Mouse (Mus musculus) CH12.LX (cell line): Measurements from ENCODE around the gene Atad1. TPM values are rescaled to one million over a fixed set of nuclear protein-coding genes. Genes with fewer than 3 reads are reported as not detected.
A peak's percentile ranks its signal among the peaks of the same experiment; 100 is the strongest.

ENCODE experiments used
- DNase-seq: peaks from one replicate; pipeline ENCODE4 v3.0.0-alpha.2; 2013; ENCODE audit errors: extremely low read depth
- H3K27ac ChIP-seq: 2 replicates; pipeline ENCODE4 v1.5.1; 2012; ENCODE audit warnings: low read depth, mild to moderate bottlenecking, control low read depth, moderate library complexity; ENCODE audit not compliant: insufficient read depth
- H3K27me3 ChIP-seq: replicated peaks from 2 replicates; pipeline ENCODE3; 2012; ENCODE audit warnings: inconsistent platforms
- H3K36me3 ChIP-seq, 2 experiments: replicated peaks in 1 of 2; 2 replicates each; pipeline versions ENCODE3 to v1.6.1; 2012; ENCODE audit warnings: inconsistent platforms in 1 of 2, low read length in 1 of 2, mild to moderate bottlenecking in 1 of 2, mixed read lengths in 1 of 2, moderate library complexity in 1 of 2; ENCODE audit not compliant: control insufficient read depth in 1 of 2, insufficient read depth in 1 of 2
- H3K4me1 ChIP-seq, 2 experiments: 2 replicates each; pipeline ENCODE4 v1.6.1; 2012; ENCODE audit warnings: inconsistent platforms in 1 of 2, moderate library complexity in 1 of 2; ENCODE audit not compliant: insufficient read depth in 2 of 2, control insufficient read depth in 1 of 2
- H3K4me2 ChIP-seq: 2 replicates; pipeline ENCODE4 v1.6.1; 2012; ENCODE audit warnings: low read depth, mild to moderate bottlenecking, control low read depth; ENCODE audit not compliant: poor library complexity, insufficient read depth, severe bottlenecking
- H3K4me3 ChIP-seq, 3 experiments: fragments of 150-350 bp in 1 of 3; sonication (generic) in 1 of 3; replicated peaks in 1 of 3; 2 replicates each; pipeline versions ENCODE3 to v1.5.1; 2011 to 2012; ENCODE audit warnings: low read depth in 2 of 3, low read length in 2 of 3, mild to moderate bottlenecking in 2 of 3, moderate library complexity in 2 of 3, control low read depth in 1 of 3, improper control_type of control experiment in 1 of 3, inconsistent platforms in 1 of 3, mixed read lengths in 1 of 3; ENCODE audit not compliant: poor library complexity in 1 of 3
- H3K79me2 ChIP-seq: replicated peaks from 2 replicates; pipeline ENCODE4 v1.6.1; 2012; ENCODE audit warnings: mild to moderate bottlenecking, moderate library complexity; ENCODE audit not compliant: control insufficient read depth, poor library complexity, insufficient read depth, severe bottlenecking; ENCODE audit errors: extremely low read depth
- H3K9ac ChIP-seq: 2 replicates; pipeline ENCODE4 v1.6.1; 2012; ENCODE audit warnings: low read depth, mild to moderate bottlenecking, control low read depth, moderate library complexity; ENCODE audit not compliant: insufficient read depth
- H3K9me3 ChIP-seq: replicated peaks from 2 replicates; pipeline ENCODE3; 2012; ENCODE audit warnings: low read length, inconsistent platforms, mixed read lengths
- CHD1 ChIP-seq: IDR thresholded peaks from 2 replicates; pipeline ENCODE4 v1.6.1; 2012; ENCODE audit warnings: low read depth, low read length, improper control_type of control experiment, inconsistent platforms
- CTCF ChIP-seq, 2 experiments: IDR thresholded peaks in 1 of 2; conservative IDR thresholded peaks in 1 of 2; 2 replicates each; pipeline ENCODE4 v1.5.1; 2011 to 2012; ENCODE audit warnings: low read depth in 2 of 2, low read length in 2 of 2, improper control_type of control experiment in 1 of 2, inconsistent platforms in 1 of 2, mild to moderate bottlenecking in 1 of 2, moderate library complexity in 1 of 2
- ELF1 ChIP-seq: IDR thresholded peaks from 2 replicates; pipeline ENCODE4 v1.6.1; 2014; ENCODE audit warnings: low read depth, mild to moderate bottlenecking, inconsistent platforms, low read length, improper control_type of control experiment
- IRF4 ChIP-seq: IDR thresholded peaks from 2 replicates; pipeline ENCODE4 v1.6.1; 2014; ENCODE audit warnings: low read depth, mild to moderate bottlenecking, inconsistent platforms, low read length, improper control_type of control experiment
- KAT2A ChIP-seq: IDR thresholded peaks from 2 replicates; pipeline ENCODE4 v1.6.1; 2012; ENCODE audit warnings: low read length, improper control_type of control experiment, inconsistent platforms; ENCODE audit not compliant: insufficient replicate concordance
- MAFK ChIP-seq: IDR thresholded peaks from 2 replicates; pipeline ENCODE4 v1.6.1; 2011; ENCODE audit warnings: low read length, improper control_type of control experiment; ENCODE audit not compliant: insufficient replicate concordance
- MEF2A ChIP-seq: IDR thresholded peaks from 2 replicates; pipeline ENCODE4 v1.6.1; 2014; ENCODE audit warnings: low read depth, mild to moderate bottlenecking, inconsistent platforms, low read length, improper control_type of control experiment, borderline replicate concordance
- MYC ChIP-seq: IDR thresholded peaks from 2 replicates; pipeline ENCODE4 v1.6.1; 2011; ENCODE audit warnings: low read depth, mild to moderate bottlenecking, improper control_type of control experiment, low read length
- POLR2A ChIP-seq: IDR thresholded peaks from 2 replicates; pipeline ENCODE4 v1.6.1; 2011; ENCODE audit warnings: low read depth, mild to moderate bottlenecking, improper control_type of control experiment, low read length
- RAD21 ChIP-seq: IDR thresholded peaks from 2 replicates; pipeline ENCODE4 v1.6.1; 2011; ENCODE audit warnings: low read depth, mild to moderate bottlenecking, low read length, improper control_type of control experiment, moderate library complexity
- SIN3A ChIP-seq: IDR thresholded peaks from 2 replicates; pipeline ENCODE4 v1.6.1; 2012; ENCODE audit warnings: low read length, improper control_type of control experiment, inconsistent platforms
- SMC3 ChIP-seq: IDR thresholded peaks from 2 replicates; pipeline ENCODE4 v1.6.1; 2011; ENCODE audit warnings: low read depth, low read length, improper control_type of control experiment
- TCF12 ChIP-seq: IDR thresholded peaks from 2 replicates; pipeline ENCODE4 v1.6.1; 2014; ENCODE audit warnings: low read depth, mild to moderate bottlenecking, inconsistent platforms, low read length, improper control_type of control experiment
- USF2 ChIP-seq: conservative IDR thresholded peaks from 2 replicates; pipeline ENCODE4 v1.6.1; 2011; ENCODE audit warnings: low read depth, low read length, improper control_type of control experiment
- ZC3H11A ChIP-seq: IDR thresholded peaks from 2 replicates; pipeline ENCODE4 v1.6.1; 2012; ENCODE audit warnings: low read depth, mild to moderate bottlenecking, inconsistent platforms, low read length, improper control_type of control experiment
- ZKSCAN1 ChIP-seq: IDR thresholded peaks from 2 replicates; pipeline ENCODE4 v1.6.1; 2012; ENCODE audit warnings: low read depth, inconsistent platforms, low read length, improper control_type of control experiment, borderline replicate concordance
- ZMIZ1 ChIP-seq: IDR thresholded peaks from 2 replicates; pipeline ENCODE4 v1.6.1; 2012; ENCODE audit warnings: low read depth, mild to moderate bottlenecking, inconsistent platforms, low read length, improper control_type of control experiment
- dilution Hi-C: fragments of 300-500 bp; cut with MboI; formaldehyde crosslinking; loops from 2 replicates; pipeline ENCODE4 v1.14.3; 2020; ENCODE audit warnings: low sequenced_read_pairs; ENCODE audit not compliant: extremely low pct_unique_long_range_greater_than_20kb, extremely low pct_ligation_motif_present
- in situ Hi-C: fragments of 300-500 bp; cut with MboI; formaldehyde crosslinking; loops from 3 replicates; pipeline ENCODE4 v1.14.3; 2019; ENCODE audit warnings: low sequenced_read_pairs, low pct_ligation_motif_present, low pct_unique_long_range_greater_than_20kb, mixed read lengths
- polyA plus RNA-seq: library from polyadenylated mRNA; unstranded; fragments of >175 nt; gene quantifications from 2 replicates; pipeline ENCODE4 v1.2.1, GENCODE M21; 2012; ENCODE audit warnings: low read depth; ENCODE audit not compliant: insufficient read length
- total RNA-seq, 2 experiments: library from RNA; depleted of rRNA; stranded (reverse); fragments of 300-350 nt in 1 of 2; fragments of >200 nt in 1 of 2; gene quantifications; 2 replicates each; pipeline ENCODE4 v1.2.3; 2012 to 2014

Gene Atad1
- total and polyA plus RNA-seq, 3 experiments: 78.5 to 268 (median 103) TPM

GRCm38 (mm10) chr19:32645939-32646338 is 93.6 kb downstream of the Atad1 start:
- H3K4me2 ChIP-seq: no peak overlapping the region
- no peak overlapping the region for H3K27ac ChIP-seq
- no peak overlapping the region for H3K4me3 ChIP-seq
- DNase-seq: no peak
- dilution Hi-C loops: no loop called here
- H3K9me3 ChIP-seq: no peaks in the 10 kb centered on the region
- H3K4me1 ChIP-seq: no peaks in the 10 kb centered on the region
- no peaks in the 10 kb centered on the region for H3K79me2 ChIP-seq
- no peaks in the 10 kb centered on the region for H3K27me3 ChIP-seq
- no peaks in the 10 kb centered on the region for H3K36me3 ChIP-seq
- no peak overlapping the region for H3K9ac ChIP-seq
- no peak for TF ChIP-seq CHD1
- TF ChIP-seq CTCF (conservative IDR thresholded peaks at IDR 0.05 in 1 of 2, IDR thresholded peaks at IDR 0.05 in 1 of 2; ENCODE audit: low read depth in 2 of 2, low read length in 2 of 2): no peak
- TF ChIP-seq MEF2A: no peak
- TF ChIP-seq ZC3H11A: no peak
- TF ChIP-seq POLR2A: no peak
- no peak for TF ChIP-seq MAFK
- TF ChIP-seq ELF1: no peak
- no peak for TF ChIP-seq RAD21
- no peak for TF ChIP-seq USF2
- TF ChIP-seq KAT2A: no peak
- no peak for TF ChIP-seq ZMIZ1
- TF ChIP-seq SMC3: no peak
- TF ChIP-seq MYC: no peak
- in situ Hi-C loops: no loop called here

GRCm38 (mm10) chr19:32643642-32644041 is 95.9 kb downstream of the Atad1 start:
- Histone ChIP-seq H3K9ac (no peak overlapping the region), H3K4me2 (no peak overlapping the region), H3K27ac (no peak overlapping the region), H3K36me3 (no peaks in the 10 kb centered on the region), H3K27me3 (no peaks in the 10 kb centered on the region), H3K4me3 (no peak overlapping the region), H3K9me3 (no peaks in the 10 kb centered on the region), H3K79me2 (no peaks in the 10 kb centered on the region), H3K4me1 (no peaks in the 10 kb centered on the region)
- in situ Hi-C loops: no loop called here
- no peak for DNase-seq
- dilution Hi-C loops: no loop called here
- TF ChIP-seq TCF12 (no peak), CTCF (conservative IDR thresholded peaks at IDR 0.05 in 1 of 2, IDR thresholded peaks at IDR 0.05 in 1 of 2; ENCODE audit: low read depth in 2 of 2, low read length in 2 of 2) (peak in 1 of 2 experiments; percentile 6; a peak in 1 of 4 replicates), CHD1 (no peak), SIN3A (no peak), IRF4 (no peak), ZKSCAN1 (no peak)
